Mouse (Mus musculus) adipocyte (in vitro differentiated cells): ENCODE data around the gene Tfpt.
"Not testable (repeated sequence)": the region's sequence is repeated elsewhere in the genome, so short reads cannot be mapped to it uniquely, and the experiment has no call there.

Experiments
- DNase-seq: peaks from one replicate; pipeline ENCODE4 v3.0.0-alpha.2; 2016; ENCODE audit warnings: low spot score

Gene Tfpt

GRCm38 (mm10) chr7:3574216-3574615 is 55.5 kb downstream of the Tfpt start:
- DNase-seq: no peak

GRCm38 (mm10) chr7:3571847-3572246 is 57.9 kb downstream of the Tfpt start:
- DNase-seq: no peak

- not testable (repeated sequence) for DNase-seq
Observed at GRCm38 (mm10) chr7:3570580-3570979, 59.1 kb downstream of the Tfpt start.
